Mouse (Mus musculus): ENCODE measurements at regions not wholly inside any gene's neighbourhood (a gene's known extent, or its start where the extent isn't known, plus 50 kb on each side); places are given as distances from the start of the nearest gene placed in this dataset.
"Not testable (repeated sequence)": the region's sequence is repeated elsewhere in the genome, so short reads cannot be mapped to it uniquely, and the experiment has no call there.

DNA sequence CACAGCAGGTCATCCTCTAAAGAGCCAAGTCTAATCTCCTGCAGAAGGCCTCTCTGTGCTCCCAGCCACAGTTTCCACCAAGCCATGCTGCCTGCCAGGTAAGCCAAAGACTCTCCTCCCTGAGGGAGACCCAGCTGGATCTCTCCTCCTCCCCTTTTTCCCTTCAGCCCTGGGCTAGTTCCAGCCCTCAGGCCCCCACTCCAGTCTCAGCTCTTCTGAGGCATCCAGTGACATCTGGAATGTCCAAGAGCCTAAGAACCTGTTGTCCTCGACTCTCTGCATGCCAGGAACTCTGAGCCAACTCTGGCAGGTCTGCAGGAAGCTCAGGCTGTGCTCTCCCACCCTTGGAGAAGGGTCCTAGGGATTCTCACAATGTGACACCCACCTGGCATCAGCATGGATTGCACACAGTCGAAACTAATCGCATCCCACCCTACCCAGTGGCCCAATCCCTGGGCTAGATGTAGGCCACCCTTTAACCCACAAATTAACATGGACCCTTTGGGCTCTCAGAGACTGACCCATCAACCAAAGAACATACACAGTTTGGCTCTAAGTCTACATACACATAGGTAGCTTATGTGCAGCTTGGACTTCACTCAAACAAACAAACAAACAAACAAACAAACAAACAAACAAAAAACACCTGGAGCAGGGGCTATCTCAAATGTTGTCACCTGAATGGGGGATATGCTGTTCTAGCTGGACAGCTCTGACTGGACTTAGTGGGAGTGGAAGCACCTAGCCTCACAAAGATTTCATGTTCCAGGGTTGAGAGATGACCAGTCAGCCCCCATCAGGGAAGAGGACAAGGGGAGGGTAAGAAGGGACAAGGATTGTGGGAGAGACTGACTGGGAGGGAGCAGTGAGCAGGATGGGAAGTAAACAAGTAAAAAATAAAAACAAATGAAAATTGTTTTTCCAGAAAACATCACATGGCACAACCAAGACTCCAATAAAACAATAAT is 57.9 kb upstream of the Zfp709 start:
- H3K27ac ChIP-seq (ENCODE audit: low read depth); H3K4me1 ChIP-seq (ENCODE audit: control insufficient read depth, insufficient read depth); H3K4me2 ChIP-seq (ENCODE audit: low read depth, low read length); H3K36me3 ChIP-seq (replicated peaks; ENCODE audit: control insufficient read depth, insufficient read depth, low read length); H3K27me3 ChIP-seq (ENCODE audit: control insufficient read depth, insufficient read depth, low read length); H3K9me3 ChIP-seq (replicated peaks; ENCODE audit: control insufficient read depth, low read length); DNase-seq (ENCODE audit: low spot score); H3K9ac ChIP-seq (replicated peaks; ENCODE audit: low read depth, low read length); H3K4me3 ChIP-seq (ENCODE audit: low read depth, low read length): not testable (repeated sequence)
- peak; percentile 57 for ATAC-seq (ENCODE audit: insufficient read depth, low read depth)
- WGBS = 50% methylated on average over 3 of the region's 3 CpGs

GRCm38 (mm10) chr8:71822749-71823148 is 59.1 kb upstream of the Zfp709 start:
- ATAC-seq (ENCODE audit: insufficient read depth, low read depth); H3K9ac ChIP-seq (replicated peaks; ENCODE audit: low read depth, low read length); H3K27me3 ChIP-seq (ENCODE audit: control insufficient read depth, insufficient read depth, low read length); H3K9me3 ChIP-seq (replicated peaks; ENCODE audit: control insufficient read depth, low read length); H3K4me2 ChIP-seq (ENCODE audit: low read depth, low read length); H3K4me3 ChIP-seq (ENCODE audit: low read depth, low read length); H3K4me1 ChIP-seq (ENCODE audit: control insufficient read depth, insufficient read depth); H3K36me3 ChIP-seq (replicated peaks; ENCODE audit: control insufficient read depth, insufficient read depth, low read length); DNase-seq (ENCODE audit: low spot score); H3K27ac ChIP-seq (ENCODE audit: low read depth): not testable (repeated sequence)
- WGBS = 44% methylated on average over 1 of the region's 1 CpGs

- peak; percentile 45; the same call in 1 of the 2 replicates for ATAC-seq (ENCODE audit: insufficient read depth, low read depth)
- not testable (repeated sequence) for H3K9ac ChIP-seq (replicated peaks; ENCODE audit: low read depth, low read length); H3K4me2 ChIP-seq (ENCODE audit: low read depth, low read length); H3K27ac ChIP-seq (ENCODE audit: low read depth); H3K4me3 ChIP-seq (ENCODE audit: low read depth, low read length); H3K9me3 ChIP-seq (replicated peaks; ENCODE audit: control insufficient read depth, low read length); H3K4me1 ChIP-seq (ENCODE audit: control insufficient read depth, insufficient read depth); H3K36me3 ChIP-seq (replicated peaks; ENCODE audit: control insufficient read depth, insufficient read depth, low read length); DNase-seq (ENCODE audit: low spot score); H3K27me3 ChIP-seq (ENCODE audit: control insufficient read depth, insufficient read depth, low read length)
- 77% methylated on average over 8 of the region's 8 CpGs for WGBS
Observed at GRCm38 (mm10) chr8:71819936-71820335, 61.9 kb upstream of the Zfp709 start.

- not testable (repeated sequence) for H3K36me3 ChIP-seq (replicated peaks; ENCODE audit: control insufficient read depth, insufficient read depth, low read length); H3K27me3 ChIP-seq (ENCODE audit: control insufficient read depth, insufficient read depth, low read length); H3K4me3 ChIP-seq (ENCODE audit: low read depth, low read length); H3K9me3 ChIP-seq (replicated peaks; ENCODE audit: control insufficient read depth, low read length); H3K27ac ChIP-seq (ENCODE audit: low read depth); H3K4me1 ChIP-seq (ENCODE audit: control insufficient read depth, insufficient read depth); DNase-seq (ENCODE audit: low spot score); H3K4me2 ChIP-seq (ENCODE audit: low read depth, low read length); H3K9ac ChIP-seq (replicated peaks; ENCODE audit: low read depth, low read length)
- WGBS = 85% methylated on average over 9 of the region's 9 CpGs
- ATAC-seq (ENCODE audit: insufficient read depth, low read depth) = peak; percentile 53; the same call in 1 of the 2 replicates
Observed at GRCm38 (mm10) chr8:71819381-71819780, 62.4 kb upstream of the Zfp709 start.

DNA sequence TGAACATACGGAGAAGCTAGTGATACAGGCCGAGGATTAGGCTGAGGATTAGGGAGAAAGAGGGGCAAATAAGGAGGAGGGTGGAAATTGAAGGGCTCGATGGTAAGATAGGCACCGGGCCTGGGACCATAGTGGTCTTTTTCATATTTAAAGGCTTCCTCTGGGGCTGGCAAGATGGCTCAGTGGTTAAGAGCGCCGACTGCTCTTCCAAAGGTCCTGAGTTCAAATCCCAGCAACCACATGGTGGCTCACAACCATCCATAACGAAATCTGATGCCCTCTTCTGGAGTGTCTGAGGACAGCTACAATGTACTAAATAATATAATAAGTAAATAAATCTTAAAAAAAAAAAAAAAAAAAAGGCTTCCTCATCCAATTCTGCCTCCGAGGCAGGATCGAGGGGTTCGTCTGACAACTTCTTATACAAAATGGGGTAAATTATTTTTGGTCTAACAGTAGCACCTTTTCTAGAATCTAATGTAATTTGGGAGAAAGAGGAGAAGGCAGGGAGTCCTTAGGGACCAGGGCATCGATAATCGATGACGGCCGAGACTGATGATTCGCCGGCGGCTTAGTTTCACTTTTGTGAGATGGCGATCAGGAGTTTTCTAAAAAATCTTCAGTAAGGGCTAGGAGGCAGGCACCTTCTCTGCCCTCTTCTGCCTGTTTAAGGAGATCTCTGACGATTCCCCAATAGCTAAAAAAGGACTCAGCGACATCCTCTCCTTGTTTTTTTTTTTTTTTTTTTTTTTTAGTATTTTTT is 65.4 kb upstream of the Zfp709 start:
- not testable (repeated sequence) for ATAC-seq (ENCODE audit: insufficient read depth, low read depth); H3K27ac ChIP-seq (ENCODE audit: low read depth)
- 87% methylated on average over 19 of the region's 20 CpGs for WGBS

DNA sequence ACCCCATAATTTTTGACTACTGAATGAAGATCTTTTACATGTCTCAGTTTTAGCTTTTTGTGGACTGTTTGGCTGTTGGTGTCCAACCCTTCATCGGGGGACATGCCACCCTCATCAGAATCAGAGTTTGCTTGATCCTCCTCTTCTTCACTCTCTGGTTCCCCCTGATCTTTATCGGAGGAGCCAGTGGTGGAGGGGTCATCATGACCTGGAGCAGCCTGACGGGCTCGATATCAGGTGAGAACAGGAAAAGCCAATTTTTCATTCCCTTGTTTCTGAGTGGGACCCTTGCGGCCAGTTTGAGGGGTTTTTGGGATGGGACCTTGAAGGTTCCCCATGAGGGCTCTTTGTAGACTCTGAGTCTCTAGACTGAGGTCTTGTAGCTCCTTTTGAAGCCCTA is 66.0 kb upstream of the Zfp709 start:
- WGBS = 85% methylated on average over 5 of the region's 5 CpGs
- not testable (repeated sequence) for H3K27me3 ChIP-seq (ENCODE audit: control insufficient read depth, insufficient read depth, low read length); H3K4me2 ChIP-seq (ENCODE audit: low read depth, low read length); H3K4me3 ChIP-seq (ENCODE audit: low read depth, low read length); ATAC-seq (ENCODE audit: insufficient read depth, low read depth); DNase-seq (ENCODE audit: low spot score); H3K27ac ChIP-seq (ENCODE audit: low read depth); H3K9me3 ChIP-seq (replicated peaks; ENCODE audit: control insufficient read depth, low read length); H3K9ac ChIP-seq (replicated peaks; ENCODE audit: low read depth, low read length); H3K4me1 ChIP-seq (ENCODE audit: control insufficient read depth, insufficient read depth); H3K36me3 ChIP-seq (replicated peaks; ENCODE audit: control insufficient read depth, insufficient read depth, low read length)

More for the DNA sequence above, 65.4 kb upstream of the Zfp709 start:
- not testable (repeated sequence) for H3K9ac ChIP-seq (replicated peaks; ENCODE audit: low read depth, low read length); H3K4me1 ChIP-seq (ENCODE audit: control insufficient read depth, insufficient read depth); H3K4me3 ChIP-seq (ENCODE audit: low read depth, low read length); H3K27me3 ChIP-seq (ENCODE audit: control insufficient read depth, insufficient read depth, low read length); DNase-seq (ENCODE audit: low spot score); H3K9me3 ChIP-seq (replicated peaks; ENCODE audit: control insufficient read depth, low read length); H3K4me2 ChIP-seq (ENCODE audit: low read depth, low read length); H3K36me3 ChIP-seq (replicated peaks; ENCODE audit: control insufficient read depth, insufficient read depth, low read length)

- 77% methylated on average over 14 of the region's 14 CpGs for WGBS
- H3K9me3 ChIP-seq (replicated peaks; ENCODE audit: control insufficient read depth, low read length); DNase-seq (ENCODE audit: low spot score); H3K4me3 ChIP-seq (ENCODE audit: low read depth, low read length); H3K4me1 ChIP-seq (ENCODE audit: control insufficient read depth, insufficient read depth); H3K36me3 ChIP-seq (replicated peaks; ENCODE audit: control insufficient read depth, insufficient read depth, low read length); ATAC-seq (ENCODE audit: insufficient read depth, low read depth); H3K9ac ChIP-seq (replicated peaks; ENCODE audit: low read depth, low read length); H3K27ac ChIP-seq (ENCODE audit: low read depth); H3K4me2 ChIP-seq (ENCODE audit: low read depth, low read length); H3K27me3 ChIP-seq (ENCODE audit: control insufficient read depth, insufficient read depth, low read length): not testable (repeated sequence)
Observed at GRCm38 (mm10) chr8:71814740-71815514, 66.9 kb upstream of the Zfp709 start.

DNA sequence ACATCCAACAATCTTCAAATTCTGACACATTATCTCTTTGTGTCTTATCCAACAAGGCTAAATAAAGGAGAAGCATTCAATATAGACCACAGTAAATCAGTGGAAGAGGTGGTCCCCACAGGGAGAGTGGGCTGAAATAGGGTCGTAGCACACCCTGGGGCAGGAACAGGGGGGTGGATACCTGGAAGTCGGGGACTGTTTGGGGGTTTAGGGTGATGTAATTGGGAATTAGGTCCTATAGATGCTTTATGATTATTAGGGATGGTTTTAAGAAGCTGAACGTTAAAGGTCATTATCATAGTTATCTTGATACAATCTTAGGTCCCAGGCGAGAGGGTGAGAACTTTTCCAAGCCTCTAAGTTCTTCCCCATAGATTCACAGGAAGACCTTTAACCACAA is 67.9 kb upstream of the Zfp709 start:
- DNase-seq (ENCODE audit: low spot score); H3K27ac ChIP-seq (ENCODE audit: low read depth); H3K9me3 ChIP-seq (replicated peaks; ENCODE audit: control insufficient read depth, low read length); H3K4me3 ChIP-seq (ENCODE audit: low read depth, low read length); ATAC-seq (ENCODE audit: insufficient read depth, low read depth); H3K4me1 ChIP-seq (ENCODE audit: control insufficient read depth, insufficient read depth); H3K36me3 ChIP-seq (replicated peaks; ENCODE audit: control insufficient read depth, insufficient read depth, low read length); H3K27me3 ChIP-seq (ENCODE audit: control insufficient read depth, insufficient read depth, low read length); H3K9ac ChIP-seq (replicated peaks; ENCODE audit: low read depth, low read length); H3K4me2 ChIP-seq (ENCODE audit: low read depth, low read length): not testable (repeated sequence)
- 69% methylated on average over 4 of the region's 4 CpGs for WGBS

Measured in heart, postnatal 0 days (tissue).